Mouse (Mus musculus): Measurements from ENCODE around the gene Gm20605. TPM values are rescaled to one million over a fixed set of nuclear protein-coding genes. Genes with fewer than 3 reads are reported as not detected.

Gm20605 gene
- polyA plus RNA-seq, 1 experiment, result 3.0 TPM

- Histone ChIP-seq H3K4me1 (ENCODE audit: control insufficient read depth, insufficient read depth, low read length) (no peaks in the 10 kb centered on the region), H3K27ac (ENCODE audit: insufficient read depth, low read length) (no peak overlapping the region), H3K4me3 (ENCODE audit: insufficient read depth, low read length) (no peak overlapping the region)
- no peak for TF ChIP-seq POLR2A (IDR thresholded peaks at IDR 0.05; ENCODE audit: low read depth, low read length)
- TF ChIP-seq CTCF (IDR thresholded peaks at IDR 0.05; ENCODE audit: borderline replicate concordance, insufficient read depth, low read length), result no peak
Measured at GRCm38 (mm10) chr5:137682526-137682925, 53.6 kb downstream of the Gm20605 start.

- no peak for TF ChIP-seq CTCF (IDR thresholded peaks at IDR 0.05; ENCODE audit: borderline replicate concordance, insufficient read depth, low read length)
- no peak for TF ChIP-seq POLR2A (IDR thresholded peaks at IDR 0.05; ENCODE audit: low read depth, low read length)
- H3K27ac ChIP-seq (ENCODE audit: insufficient read depth, low read length), result no peak overlapping the region
- H3K4me3 ChIP-seq (ENCODE audit: insufficient read depth, low read length), result peak overlapping the region; percentile 57
- H3K4me1 ChIP-seq (ENCODE audit: control insufficient read depth, insufficient read depth, low read length), result no peaks in the 10 kb centered on the region
Measured at GRCm38 (mm10) chr5:137683388-137684293, 54.7 kb downstream of the Gm20605 start.

- Histone ChIP-seq H3K4me1 (ENCODE audit: control insufficient read depth, insufficient read depth, low read length) (no peaks in the 10 kb centered on the region), H3K27ac (ENCODE audit: insufficient read depth, low read length) (no peak within 1 kb of the TSS), H3K4me3 (ENCODE audit: insufficient read depth, low read length) (peak within 1 kb of the TSS; percentile 57)
- TF ChIP-seq POLR2A (IDR thresholded peaks at IDR 0.05; ENCODE audit: low read depth, low read length) (peak; percentile 79), CTCF (IDR thresholded peaks at IDR 0.05; ENCODE audit: borderline replicate concordance, insufficient read depth, low read length) (no peak)
Measured at GRCm38 (mm10) chr5:137684294-137685123, 55.5 kb downstream of the Gm20605 start, which contains the start of gene Agfg2. TSS of gene Agfg2 (minus strand) at chr5:137684726.

GRCm38 (mm10) chr5:137685653-137686052, 56.7 kb downstream of the Gm20605 start:
- TF ChIP-seq CTCF (IDR thresholded peaks at IDR 0.05; ENCODE audit: borderline replicate concordance, insufficient read depth, low read length) (no peak), POLR2A (IDR thresholded peaks at IDR 0.05; ENCODE audit: low read depth, low read length) (no peak)
- H3K4me3 ChIP-seq (ENCODE audit: insufficient read depth, low read length), result no peak overlapping the region
- H3K4me1 ChIP-seq (ENCODE audit: control insufficient read depth, insufficient read depth, low read length), result no peaks in the 10 kb centered on the region
- H3K27ac ChIP-seq (ENCODE audit: insufficient read depth, low read length), result no peak overlapping the region

DNA sequence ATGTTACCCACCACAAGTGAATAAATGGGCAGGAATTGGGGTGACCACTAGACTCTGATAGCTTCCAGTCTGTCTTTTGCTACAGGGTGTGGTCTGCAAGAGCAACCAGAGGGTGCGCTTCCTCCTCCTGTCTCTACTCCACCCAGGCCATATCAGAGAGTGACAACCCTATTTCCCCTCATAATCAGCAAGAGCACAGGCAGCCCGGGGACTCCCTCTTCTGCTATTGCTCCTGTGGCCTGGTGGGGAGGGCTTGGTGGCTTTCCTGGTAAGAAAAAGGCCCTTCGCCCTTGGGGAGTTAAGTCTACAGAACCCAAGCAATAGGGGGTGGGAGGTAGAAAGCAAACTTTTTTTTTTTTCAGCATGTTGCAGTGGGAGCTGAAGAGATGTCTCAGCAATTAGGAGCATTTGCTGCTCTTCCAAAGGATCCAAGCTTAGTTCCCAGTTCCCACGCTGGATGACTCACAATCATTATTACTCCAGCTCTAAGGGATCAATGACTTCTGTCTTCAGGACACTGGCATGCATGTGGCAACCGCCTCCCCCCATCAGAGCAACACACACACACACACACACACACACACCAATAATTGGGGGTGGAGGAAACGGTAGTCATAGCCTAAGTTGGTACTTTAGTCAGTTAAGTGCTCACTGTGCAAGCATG, 57.3 kb downstream of the Gm20605 start:
- no peaks in the 10 kb centered on the region for H3K4me1 ChIP-seq (ENCODE audit: control insufficient read depth, insufficient read depth, low read length)
- TF ChIP-seq POLR2A (IDR thresholded peaks at IDR 0.05; ENCODE audit: low read depth, low read length), result no peak
- no peak for TF ChIP-seq CTCF (IDR thresholded peaks at IDR 0.05; ENCODE audit: borderline replicate concordance, insufficient read depth, low read length)
- H3K4me3 ChIP-seq (ENCODE audit: insufficient read depth, low read length), result no peak overlapping the region
- H3K27ac ChIP-seq (ENCODE audit: insufficient read depth, low read length), result no peak overlapping the region

DNA sequence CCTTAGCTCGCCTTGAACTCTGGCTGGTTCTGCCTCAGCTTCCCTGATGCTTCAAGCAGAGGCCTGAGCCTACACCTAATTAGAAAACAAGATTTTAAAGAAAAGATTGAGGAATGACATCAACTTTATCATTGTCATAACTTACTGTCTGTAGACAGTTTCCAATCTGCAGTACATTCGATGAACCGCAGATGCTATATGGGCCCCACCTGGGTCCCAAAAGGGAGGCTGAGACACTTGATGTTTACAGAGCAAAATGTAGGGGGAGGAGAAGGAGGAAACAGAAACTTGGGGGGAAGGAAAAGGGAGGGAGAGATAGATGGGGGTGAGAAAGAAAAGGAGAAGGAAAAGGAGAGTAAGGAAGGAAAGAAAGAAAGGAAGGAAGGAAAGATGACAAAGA, 61.0 kb downstream of the Gm20605 start:
- Histone ChIP-seq H3K4me1 (ENCODE audit: control insufficient read depth, insufficient read depth, low read length) (no peaks in the 10 kb centered on the region), H3K27ac (ENCODE audit: insufficient read depth, low read length) (no peak overlapping the region)
- TF ChIP-seq CTCF (IDR thresholded peaks at IDR 0.05; ENCODE audit: borderline replicate concordance, insufficient read depth, low read length) (no peak), POLR2A (IDR thresholded peaks at IDR 0.05; ENCODE audit: low read depth, low read length) (no peak)

DNA sequence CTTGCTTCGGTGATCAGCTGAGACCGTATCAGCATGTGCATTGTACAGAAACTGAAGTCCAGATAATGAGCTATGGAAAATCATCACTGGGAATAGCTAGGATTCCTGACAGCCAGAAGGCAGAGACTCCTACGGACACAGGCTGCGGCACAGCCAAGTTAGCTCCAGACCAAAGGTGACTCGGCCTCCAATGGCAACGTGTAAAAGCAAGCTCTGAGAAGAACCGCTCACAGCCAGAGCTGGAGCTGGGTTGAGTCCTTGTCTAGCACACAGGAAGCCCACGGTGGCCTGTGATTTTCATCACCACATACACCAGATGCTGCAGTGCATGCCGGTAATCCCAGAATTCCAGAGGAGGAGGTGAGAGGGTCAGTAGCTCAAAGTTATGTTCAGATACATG, 61.6 kb downstream of the Gm20605 start:
- Histone ChIP-seq H3K4me3 (ENCODE audit: insufficient read depth, low read length) (no peak overlapping the region), H3K4me1 (ENCODE audit: control insufficient read depth, insufficient read depth, low read length) (no peaks in the 10 kb centered on the region), H3K27ac (ENCODE audit: insufficient read depth, low read length) (no peak overlapping the region)
- TF ChIP-seq CTCF (IDR thresholded peaks at IDR 0.05; ENCODE audit: borderline replicate concordance, insufficient read depth, low read length) (no peak), POLR2A (IDR thresholded peaks at IDR 0.05; ENCODE audit: low read depth, low read length) (no peak)

More for the DNA sequence above, 61.0 kb downstream of the Gm20605 start:
- H3K4me3 ChIP-seq (ENCODE audit: insufficient read depth, low read length), result no peak overlapping the region

- H3K4me1 ChIP-seq (ENCODE audit: control insufficient read depth, insufficient read depth, low read length), result no peaks in the 10 kb centered on the region
- H3K4me3 ChIP-seq (ENCODE audit: insufficient read depth, low read length), result no peak overlapping the region
- no peak for TF ChIP-seq POLR2A (IDR thresholded peaks at IDR 0.05; ENCODE audit: low read depth, low read length)
- no peak for TF ChIP-seq CTCF (IDR thresholded peaks at IDR 0.05; ENCODE audit: borderline replicate concordance, insufficient read depth, low read length)
- H3K27ac ChIP-seq (ENCODE audit: insufficient read depth, low read length), result no peak overlapping the region
Measured at GRCm38 (mm10) chr5:137691881-137692280, 62.9 kb downstream of the Gm20605 start.

Other genes starting within 250 kb of the Gm20605 start
- 0.19 and 0.37 TPM in 2 replicates for gene Zan, start 152.1 kb upstream of the Gm20605 start, polyA plus RNA-seq (2011; ENCODE audit: insufficient read length, low read depth, missing spikeins)
- gene Pop7, start 126.7 kb upstream of the Gm20605 start, polyA plus RNA-seq (2011; ENCODE audit: insufficient read length, low read depth, missing spikeins), result 14.6 and 16.8 TPM in 2 replicates
- 12.1 and 17.7 TPM in 2 replicates for gene Gigyf1, start 110.6 kb upstream of the Gm20605 start, polyA plus RNA-seq (2011; ENCODE audit: insufficient read length, low read depth, missing spikeins)
- gene Epo, start 95.9 kb upstream of the Gm20605 start, polyA plus RNA-seq (2011; ENCODE audit: insufficient read length, low read depth, missing spikeins), result not detected in 2 replicates
- gene Gnb2, start 95.7 kb upstream of the Gm20605 start, polyA plus RNA-seq (2011; ENCODE audit: insufficient read length, low read depth, missing spikeins), result 358 and 390 TPM in 2 replicates
- gene Actl6b, start 75.7 kb upstream of the Gm20605 start, polyA plus RNA-seq (2011; ENCODE audit: insufficient read length, low read depth, missing spikeins), result not detected in 2 replicates
- gene Tfr2, start 59.3 kb upstream of the Gm20605 start, polyA plus RNA-seq (2011; ENCODE audit: insufficient read length, low read depth, missing spikeins), result 0.67 and 0.68 TPM in 2 replicates
- 35.4 and 41.3 TPM in 2 replicates for gene Mospd3, start 28.1 kb upstream of the Gm20605 start, polyA plus RNA-seq (2011; ENCODE audit: insufficient read length, low read depth, missing spikeins)
- 732 and 740 TPM in 2 replicates for gene Pcolce, start 15.4 kb upstream of the Gm20605 start, polyA plus RNA-seq (2011; ENCODE audit: insufficient read length, low read depth, missing spikeins)
- gene Fbxo24, start 173 bp upstream of the Gm20605 start, polyA plus RNA-seq (2011; ENCODE audit: insufficient read length, low read depth, missing spikeins), result 0.60 and 0.67 TPM in 2 replicates
- 17.5 and 29.1 TPM in 2 replicates for gene Lrch4, start 54 bp upstream of the Gm20605 start, polyA plus RNA-seq (2011; ENCODE audit: insufficient read length, low read depth, missing spikeins)
- gene Sap25, start 12.2 kb downstream of the Gm20605 start, polyA plus RNA-seq (2011; ENCODE audit: insufficient read length, low read depth, missing spikeins), result 2.5 and 3.4 TPM in 2 replicates
- gene Irs3, start 16.5 kb downstream of the Gm20605 start, polyA plus RNA-seq (2011; ENCODE audit: insufficient read length, low read depth, missing spikeins), result 0.22 and 0.37 TPM in 2 replicates
- gene Agfg2, start 55.6 kb downstream of the Gm20605 start, polyA plus RNA-seq (2011; ENCODE audit: insufficient read length, low read depth, missing spikeins), result 15.1 and 22.0 TPM in 2 replicates
- 5.7 and 7.0 TPM in 2 replicates for gene Nyap1, start 112.4 kb downstream of the Gm20605 start, polyA plus RNA-seq (2011; ENCODE audit: insufficient read length, low read depth, missing spikeins)
- gene Tsc22d4, start 116.6 kb downstream of the Gm20605 start, polyA plus RNA-seq (2011; ENCODE audit: insufficient read length, low read depth, missing spikeins), result 66.6 and 71.5 TPM in 2 replicates
- gene Ppp1r35, start 149.7 kb downstream of the Gm20605 start, polyA plus RNA-seq (2011; ENCODE audit: insufficient read length, low read depth, missing spikeins), result 11.5 and 14.6 TPM in 2 replicates
- 27.7 and 34.8 TPM in 2 replicates for gene Mepce, start 158.5 kb downstream of the Gm20605 start, polyA plus RNA-seq (2011; ENCODE audit: insufficient read length, low read depth, missing spikeins)
- 3.5 and 7.1 TPM in 2 replicates for gene Zcwpw1, start 158.6 kb downstream of the Gm20605 start, polyA plus RNA-seq (2011; ENCODE audit: insufficient read length, low read depth, missing spikeins)
- gene Pilra, start 207.1 kb downstream of the Gm20605 start, polyA plus RNA-seq (2011; ENCODE audit: insufficient read length, low read depth, missing spikeins), result 0.53 TPM in 1 of 2 replicates, not detected in the other
- gene Pilrb1, start 228.9 kb downstream of the Gm20605 start, polyA plus RNA-seq (2011; ENCODE audit: insufficient read length, low read depth, missing spikeins), result not detected in 2 replicates
- gene Pilrb2, start 242.6 kb downstream of the Gm20605 start, polyA plus RNA-seq (2011; ENCODE audit: insufficient read length, low read depth, missing spikeins), result not detected in 2 replicates